Mouse (Mus musculus) lung, postnatal 14 days (tissue): ENCODE results near the gene Cish.

Experiments used
- DNase-seq: peaks from one replicate; pipeline ENCODE4 v3.0.0; 2021

Gene Cish

GRCm38 (mm10) chr9:107278126-107278525 lies 17.7 kb upstream of the Cish start:
- no peak for DNase-seq

GRCm38 (mm10) chr9:107278527-107279377 lies 17.1 kb upstream of the Cish start:
- peak; percentile 21 for DNase-seq

- peak; percentile 26 for DNase-seq
These were observed 16.2 kb upstream of the Cish start for GRCm38 (mm10) chr9:107279378-107280321.

- peak; percentile 20 for DNase-seq
These were observed 15.4 kb upstream of the Cish start for GRCm38 (mm10) chr9:107280322-107281027.

GRCm38 (mm10) chr9:107281241-107281987 lies 14.4 kb upstream of the Cish start:
- DNase-seq = no peak

GRCm38 (mm10) chr9:107282951-107283350 lies 12.9 kb upstream of the Cish start:
- DNase-seq = no peak

- DNase-seq = peak; percentile 50
These were observed 10.8 kb upstream of the Cish start for GRCm38 (mm10) chr9:107285009-107285408.

- no peak for DNase-seq
These were observed 8.5 kb upstream of the Cish start for GRCm38 (mm10) chr9:107287294-107287693.

GRCm38 (mm10) chr9:107288105-107288650 lies 7.6 kb upstream of the Cish start:
- DNase-seq = no peak

GRCm38 (mm10) chr9:107288711-107289110 lies 7.1 kb upstream of the Cish start:
- peak; percentile 54 for DNase-seq

- peak; percentile 89 for DNase-seq
These were observed 6.4 kb upstream of the Cish start, which contains the start of gene Mapkapk3 for GRCm38 (mm10) chr9:107289211-107290076. Mapkapk3 (minus strand) TSS chr9:107289877.

GRCm38 (mm10) chr9:107290897-107291296 lies 4.9 kb upstream of the Cish start:
- peak; percentile 93 for DNase-seq

- peak; percentile 92 for DNase-seq
These were observed 1.6 kb upstream of the Cish start for GRCm38 (mm10) chr9:107294249-107294648.

GRCm38 (mm10) chr9:107295616-107296015 lies 210 bp upstream of the Cish start:
- peak; percentile 46 for DNase-seq

GRCm38 (mm10) chr9:107296041-107296440 lies 215 bp downstream of the Cish start:
- DNase-seq = no peak

- DNase-seq = peak; percentile 95
These were observed 707 bp downstream of the Cish start for GRCm38 (mm10) chr9:107296501-107296965.

- peak; percentile 47 for DNase-seq
These were observed 1.2 kb downstream of the Cish start for GRCm38 (mm10) chr9:107297059-107297458.

- DNase-seq = no peak
These were observed 1.8 kb downstream of the Cish start for GRCm38 (mm10) chr9:107297658-107298057.

GRCm38 (mm10) chr9:107298059-107298780 lies 2.4 kb downstream of the Cish start:
- peak; percentile 67 for DNase-seq

GRCm38 (mm10) chr9:107298876-107299275 lies 3.0 kb downstream of the Cish start:
- no peak for DNase-seq
